Mouse (Mus musculus) bone marrow macrophage, adult 2 months (primary cell): Measurements from ENCODE around the gene Pogz.

ENCODE experiments used
- CTCF ChIP-seq: IDR thresholded peaks from 2 replicates; pipeline ENCODE4 v1.5.1; 2012; ENCODE audit warnings: low read depth, mild to moderate bottlenecking, low read length, moderate library complexity
- POLR2A ChIP-seq: IDR thresholded peaks from 2 replicates; pipeline ENCODE4 v1.6.1; 2012; ENCODE audit warnings: mild to moderate bottlenecking, low read depth, low read length, borderline replicate concordance

DNA sequence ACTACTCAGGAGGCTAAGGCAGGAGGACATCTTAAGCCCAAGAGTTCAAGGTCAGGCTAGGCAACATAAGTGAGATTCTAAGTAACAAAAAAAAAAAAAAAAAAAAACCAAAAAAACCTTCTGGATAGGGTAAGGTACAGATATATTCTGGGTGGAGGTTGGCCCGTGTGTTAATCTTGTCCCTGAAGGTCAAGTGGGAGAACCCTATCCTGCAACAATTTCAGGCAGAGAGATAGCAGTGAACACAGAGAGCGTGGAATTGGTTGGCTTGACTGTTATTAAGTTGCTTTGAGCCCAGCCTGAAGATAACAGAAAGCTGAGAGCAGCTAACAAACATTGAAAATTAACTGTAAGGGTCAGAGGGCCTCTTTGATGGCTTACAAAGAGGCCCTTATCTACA, 43.7 kb upstream of the Pogz start:
- TF ChIP-seq CTCF: no peak
- no peak for TF ChIP-seq POLR2A
